Mouse (Mus musculus) subcutaneous adipose tissue, adult 2 months (tissue): ENCODE measurements around the gene Nipal3. TPM values are rescaled to one million over a fixed set of nuclear protein-coding genes. Genes with fewer than 3 reads are reported as not detected.

ENCODE experiments used
- polyA plus RNA-seq: library from polyadenylated mRNA; depleted of rRNA; stranded (reverse); fragments of >200 nt; gene quantifications from 2 replicates; pipeline ENCODE4 v1.2.3, GENCODE M21; 2012; ENCODE audit warnings: low replicate concordance; rRNA removed

Nipal3 gene
- 10.5 and 25.0 TPM in 2 replicates for polyA plus RNA-seq

GRCm38 (mm10) chr4:135494521-135495396 is at the start of gene Nipal3, which contains the start of gene Stpg1:
Nipal3 (minus strand) TSS chr4:135495038.
Stpg1 (plus strand) TSS chr4:135494790.

GRCm38 (mm10) chr4:135433443-135434394 is 61.1 kb downstream of the Nipal3 start, which contains the start of gene Rcan3:
Rcan3 (minus strand) TSS chr4:135433853.

GRCm38 (mm10) chr4:135397991-135398390 is 96.8 kb downstream of the Nipal3 start, which contains the start of gene Ncmap:
Ncmap (minus strand) TSS chr4:135398227.

Other genes with a start within 250 kb of the Nipal3 start
- gene Clic4, start 222.2 kb downstream of the Nipal3 start, polyA plus RNA-seq = 128 and 149 TPM in 2 replicates
- 25.2 and 39.3 TPM in 2 replicates for gene Srrm1, start 141.7 kb downstream of the Nipal3 start, polyA plus RNA-seq
- gene Ncmap, start 96.8 kb downstream of the Nipal3 start, polyA plus RNA-seq = 1.3 and 2.5 TPM in 2 replicates
- 12.4 and 21.7 TPM in 2 replicates for gene Rcan3, start 61.2 kb downstream of the Nipal3 start, polyA plus RNA-seq
- gene Stpg1, start 248 bp downstream of the Nipal3 start, polyA plus RNA-seq = 0.16 TPM in 1 of 2 replicates, not detected in the other
- gene Grhl3, start 78.6 kb upstream of the Nipal3 start, polyA plus RNA-seq = 0.63 TPM in 1 of 2 replicates, not detected in the other
- gene Ifnlr1, start 191.2 kb upstream of the Nipal3 start, polyA plus RNA-seq = 0.14 and 5.1 TPM in 2 replicates
- gene Il22ra1, start 233.1 kb upstream of the Nipal3 start, polyA plus RNA-seq = 0.24 and 1.9 TPM in 2 replicates